Mouse (Mus musculus): ENCODE data around the gene Akap8. TPM values are rescaled to one million over a fixed set of nuclear protein-coding genes. Genes with fewer than 3 reads are reported as not detected.

The Akap8 gene
- total RNA-seq, 2 experiments from 2014 or later, result 99.2 to 112 TPM

- DNase-seq (ENCODE audit: low spot score in 2 of 2), result no peak
- H3K27ac ChIP-seq, result no peak overlapping the region
- no peak overlapping the region for H3K4me3 ChIP-seq
- TF ChIP-seq CTCF (conservative IDR thresholded peaks at IDR 0.05), result no peak
Observed at GRCm38 (mm10) chr17:32356766-32357760, 36.0 kb upstream of the Akap8 start.

DNA sequence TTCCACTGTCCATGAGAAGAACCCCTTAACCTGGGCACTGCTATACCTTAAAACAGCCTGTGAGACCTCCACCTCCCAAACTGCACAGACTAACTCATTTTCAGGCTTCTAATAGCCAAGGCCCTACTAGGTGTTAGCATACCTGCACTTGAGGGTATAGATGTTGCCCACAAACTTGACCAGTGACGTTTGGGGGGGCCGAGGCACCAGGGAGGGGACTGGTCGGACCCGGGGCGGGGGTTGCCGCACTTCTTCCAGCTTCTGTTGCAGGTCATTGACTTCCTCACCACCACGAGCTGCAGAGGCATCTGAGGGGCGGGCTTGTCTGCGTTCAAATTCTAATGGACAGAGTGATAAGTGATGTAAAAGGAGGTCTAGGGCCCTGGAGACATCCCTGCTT lies 35.2 kb upstream of the Akap8 start:
- no peak overlapping the region for H3K27ac ChIP-seq
- TF ChIP-seq CTCF (conservative IDR thresholded peaks at IDR 0.05), result no peak

GRCm38 (mm10) chr17:32355031-32355430 lies 34.0 kb upstream of the Akap8 start:
- no peak for DNase-seq (ENCODE audit: low spot score in 2 of 2)
- Histone ChIP-seq H3K4me3 (no peak overlapping the region), H3K27ac (no peak overlapping the region)
- TF ChIP-seq CTCF (conservative IDR thresholded peaks at IDR 0.05), result no peak

More for the DNA sequence above, 35.2 kb upstream of the Akap8 start:
- H3K4me3 ChIP-seq, result no peak overlapping the region
- DNase-seq (ENCODE audit: low spot score in 2 of 2), result no peak

- H3K4me3 ChIP-seq, result no peak overlapping the region
- peak overlapping the region; percentile 70 for H3K27ac ChIP-seq
- TF ChIP-seq CTCF (conservative IDR thresholded peaks at IDR 0.05), result no peak
- peak in 1 of 2 experiments; percentile 7 for DNase-seq (ENCODE audit: low spot score in 2 of 2)
Observed at GRCm38 (mm10) chr17:32354211-32354610, 33.2 kb upstream of the Akap8 start.

DNA sequence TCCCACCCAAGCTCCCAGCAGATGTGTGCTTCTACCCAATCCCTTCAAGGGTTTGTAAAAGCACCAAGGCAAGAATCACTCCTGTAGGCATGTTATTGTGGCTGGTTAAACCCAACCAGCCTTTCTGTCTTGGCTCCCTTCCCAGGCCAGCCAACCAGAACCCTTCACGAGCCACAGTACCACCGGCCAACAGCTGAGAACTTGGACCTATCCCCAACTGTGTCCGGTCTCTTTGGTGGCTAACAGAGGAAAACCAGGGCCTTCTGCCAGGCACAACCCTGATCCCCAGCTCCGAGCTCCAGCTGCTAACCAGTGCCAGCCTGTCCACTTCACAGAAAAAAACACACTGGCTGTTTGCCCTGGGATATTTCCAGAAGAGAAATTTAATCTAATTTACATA lies 32.7 kb upstream of the Akap8 start:
- Histone ChIP-seq H3K4me3 (no peak overlapping the region), H3K27ac (peak overlapping the region; percentile 70)
- no peak for TF ChIP-seq CTCF (conservative IDR thresholded peaks at IDR 0.05)
- peak; percentile 64 to 86 for DNase-seq (ENCODE audit: low spot score in 2 of 2)

- DNase-seq (ENCODE audit: low spot score in 2 of 2), result no peak
- Histone ChIP-seq H3K4me3 (no peak overlapping the region), H3K27ac (no peak overlapping the region)
- TF ChIP-seq CTCF (conservative IDR thresholded peaks at IDR 0.05), result no peak
Observed at GRCm38 (mm10) chr17:32351726-32352125, 30.7 kb upstream of the Akap8 start.

- DNase-seq (ENCODE audit: low spot score in 2 of 2), result no peak
- H3K4me3 ChIP-seq, result peak overlapping the region; percentile 80
- peak overlapping the region; percentile 87 for H3K27ac ChIP-seq
- TF ChIP-seq CTCF (conservative IDR thresholded peaks at IDR 0.05), result no peak
Observed at GRCm38 (mm10) chr17:32351269-32351668, 30.2 kb upstream of the Akap8 start.

DNA sequence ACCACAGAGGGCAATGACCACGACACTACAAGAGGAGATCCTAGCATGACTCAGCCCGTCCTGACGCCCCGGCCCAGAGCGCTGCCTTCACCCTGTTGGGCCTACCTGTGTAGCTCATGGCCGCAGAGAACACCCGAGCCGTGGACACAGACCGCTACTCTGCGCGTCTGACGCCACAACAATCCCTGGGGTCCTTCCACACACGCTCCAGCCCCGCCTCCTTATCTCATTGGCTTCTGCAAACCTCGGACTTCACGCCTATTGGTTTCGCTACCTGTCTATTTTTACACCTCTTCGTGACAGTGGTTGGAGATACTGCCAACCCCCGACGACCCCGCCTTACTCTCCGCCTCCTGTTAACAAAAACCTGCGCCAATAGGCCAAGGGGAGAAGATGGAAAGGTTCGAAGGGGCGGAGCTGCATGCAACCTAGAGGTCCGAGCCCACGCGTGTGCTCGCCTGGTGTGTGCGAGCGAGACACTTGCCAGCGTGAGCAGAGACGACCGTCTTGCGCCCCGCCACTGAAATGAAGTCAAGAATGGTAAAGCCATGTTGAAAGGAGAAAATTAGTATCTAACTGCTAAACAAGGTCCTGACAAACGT lies 29.4 kb upstream of the Akap8 start, which contains the start of gene Akap8l:
Gene Akap8l (minus strand): TSS at position 226 of the 602 bp plus-strand sequence.
- no peak for TF ChIP-seq CTCF (conservative IDR thresholded peaks at IDR 0.05)
- DNase-seq (ENCODE audit: low spot score in 2 of 2), result peak; percentile 97 to 99
- peak within 1 kb of the TSS; percentile 98 for H3K27ac ChIP-seq
- peak within 1 kb of the TSS; percentile 80 for H3K4me3 ChIP-seq

DNA sequence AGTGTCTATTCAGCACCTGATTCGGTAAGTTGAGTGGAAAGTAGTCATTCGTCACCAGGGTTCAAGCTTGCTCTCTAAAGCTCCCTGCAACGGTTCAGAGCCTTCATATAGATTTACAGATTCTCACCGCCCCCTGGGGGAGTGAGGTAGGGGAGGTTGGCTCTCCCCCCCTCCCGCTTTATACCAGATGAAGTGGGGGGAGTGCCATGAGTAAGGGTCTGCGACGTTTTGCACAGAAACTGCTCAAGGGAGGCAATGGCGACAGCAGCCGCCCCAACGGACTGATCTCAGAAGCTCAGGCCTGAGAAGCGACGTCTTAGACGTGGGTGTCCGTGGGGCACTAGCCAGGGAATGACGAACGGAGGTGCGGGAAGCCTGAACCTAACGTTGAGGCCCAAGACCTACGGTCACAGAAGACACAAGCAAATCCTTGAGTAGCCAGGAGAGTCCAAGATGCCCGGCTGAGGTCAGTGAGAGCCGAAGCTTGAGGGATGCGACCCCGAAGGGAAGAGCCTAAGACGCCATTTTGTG lies 28.9 kb upstream of the Akap8 start:
- peak; percentile 44 for DNase-seq (ENCODE audit: low spot score in 2 of 2)
- Histone ChIP-seq H3K27ac (peak overlapping the region; percentile 98), H3K4me3 (peak overlapping the region; percentile 80)
- TF ChIP-seq CTCF (conservative IDR thresholded peaks at IDR 0.05), result no peak

DNA sequence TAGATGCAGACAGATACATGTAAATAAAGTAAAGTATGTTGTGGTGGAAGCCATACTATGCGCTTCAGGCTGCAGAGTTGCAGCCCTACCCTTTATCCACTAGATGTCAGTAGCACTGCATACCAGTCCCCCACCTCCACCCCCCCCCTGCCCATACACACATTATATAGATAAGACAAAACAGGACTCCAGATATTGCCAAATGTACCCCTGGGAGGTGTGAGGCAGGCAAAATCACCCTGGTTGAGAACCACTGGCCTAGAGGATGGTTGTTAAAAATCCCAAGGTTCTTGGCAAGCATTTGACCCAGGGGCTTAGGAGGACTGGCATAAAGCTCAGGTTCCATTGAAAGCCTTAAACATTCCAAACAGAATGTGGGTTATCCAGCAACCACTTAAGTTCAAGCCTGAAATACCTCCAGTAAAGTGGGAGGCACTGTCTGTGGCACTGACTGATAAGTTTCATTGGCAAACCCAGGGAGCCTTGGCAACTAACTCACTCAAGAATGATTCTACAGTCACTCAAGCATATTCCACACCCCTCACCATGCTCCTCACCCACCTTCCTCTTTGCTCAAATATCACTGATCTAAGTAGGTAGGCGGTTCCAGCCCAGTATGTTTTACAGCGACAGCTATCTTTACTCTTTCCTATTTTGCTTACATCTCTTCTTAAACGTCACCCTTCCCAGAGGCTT lies 28.1 kb upstream of the Akap8 start:
- peak in 1 of 2 experiments; percentile 71 for DNase-seq (ENCODE audit: low spot score in 2 of 2)
- peak; percentile 95 for TF ChIP-seq CTCF (conservative IDR thresholded peaks at IDR 0.05)
- Histone ChIP-seq H3K27ac (peak overlapping the region; percentile 98), H3K4me3 (peak overlapping the region; percentile 80)

GRCm38 (mm10) chr17:32348406-32348805 lies 27.4 kb upstream of the Akap8 start:
- TF ChIP-seq CTCF (conservative IDR thresholded peaks at IDR 0.05), result no peak
- peak overlapping the region; percentile 80 for H3K4me3 ChIP-seq
- no peak for DNase-seq (ENCODE audit: low spot score in 2 of 2)
- no peak overlapping the region for H3K27ac ChIP-seq

DNA sequence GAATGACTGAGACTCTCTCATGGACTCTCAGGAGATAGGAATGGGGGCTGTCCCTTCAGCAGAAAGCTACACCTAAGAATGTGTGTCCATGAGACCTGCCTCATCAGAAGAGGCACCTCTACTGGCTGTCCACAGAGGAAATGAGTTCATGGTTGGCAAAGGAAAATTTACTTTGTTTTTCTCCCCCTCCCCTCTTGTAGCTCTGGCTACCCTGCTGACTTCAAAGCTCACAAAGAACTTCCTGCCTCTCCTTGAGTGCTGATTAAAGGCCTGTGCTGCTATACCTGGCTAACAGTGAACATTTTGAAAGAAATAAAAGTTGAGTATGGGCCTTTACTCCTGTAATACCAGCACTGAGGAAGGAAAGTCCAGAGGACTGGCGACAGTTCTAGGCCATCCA lies 20.1 kb upstream of the Akap8 start:
- peak overlapping the region; percentile 15; the same call in 1 of the 2 replicates for H3K27ac ChIP-seq
- no peak for DNase-seq (ENCODE audit: low spot score in 2 of 2)
- TF ChIP-seq CTCF (conservative IDR thresholded peaks at IDR 0.05), result no peak
- H3K4me3 ChIP-seq, result no peak overlapping the region

Data from layer of hippocampus, adult 2 months (tissue).